Mouse (Mus musculus): ENCODE data around the gene Gm15737. TPM values are rescaled to one million over a fixed set of nuclear protein-coding genes. Genes with fewer than 3 reads are reported as not detected.

Gm15737 gene
- polyA plus RNA-seq, 1 experiment, result not detected

DNA sequence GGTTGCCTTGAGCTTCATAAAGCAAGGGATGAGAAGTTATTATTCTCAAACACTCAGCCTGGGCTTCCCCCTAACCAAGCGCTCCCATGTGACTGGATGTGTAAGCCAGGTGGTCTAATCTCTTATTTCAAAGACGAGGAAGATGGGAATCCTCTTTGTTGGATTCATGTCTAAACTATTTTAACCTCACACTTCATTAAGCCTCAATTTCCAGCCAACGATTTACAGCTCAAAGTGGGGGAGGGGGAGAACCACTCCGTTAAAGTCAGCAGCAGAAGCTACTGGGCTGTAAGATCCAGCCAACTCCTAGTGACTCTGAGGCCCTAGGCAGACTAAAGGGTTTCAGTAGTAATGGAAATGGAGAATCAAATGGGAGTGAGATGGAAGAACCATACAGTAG lies 2.7 kb downstream of the Gm15737 start:
- Histone ChIP-seq H3K4me1 (ENCODE audit: control insufficient read depth, insufficient read depth, insufficient read length) (no peaks in the 10 kb centered on the region), H3K4me3 (ENCODE audit: extremely low read depth, insufficient read depth, insufficient read length) (no peak overlapping the region), H3K36me3 (ENCODE audit: control insufficient read depth, insufficient read depth, low read length) (no peaks in the 10 kb centered on the region), H3K27ac (ENCODE audit: insufficient read depth, low read length) (no peak overlapping the region), H3K27me3 (ENCODE audit: control insufficient read depth, insufficient read depth, low read length) (no peaks in the 10 kb centered on the region)
- TF ChIP-seq CTCF (IDR thresholded peaks at IDR 0.05; ENCODE audit: extremely low read depth, insufficient read depth, insufficient read length, insufficient replicate concordance), result no peak
- no peak for TF ChIP-seq POLR2A (IDR thresholded peaks at IDR 0.05; ENCODE audit: low read depth, low read length)
- no peak for DNase-seq (ENCODE audit: low read depth in 1 of 2, low spot score in 2 of 2)
- 80% methylated on average over 4 of the region's 4 CpGs for WGBS

GRCm38 (mm10) chr6:92872766-92873165 lies 3.6 kb downstream of the Gm15737 start:
- no peak for DNase-seq (ENCODE audit: low read depth in 1 of 2, low spot score in 2 of 2)
- H3K36me3 ChIP-seq (ENCODE audit: control insufficient read depth, insufficient read depth, low read length), result no peaks in the 10 kb centered on the region
- no peak overlapping the region for H3K4me3 ChIP-seq (ENCODE audit: extremely low read depth, insufficient read depth, insufficient read length)
- WGBS, result 77% methylated on average over 10 of the region's 10 CpGs
- no peaks in the 10 kb centered on the region for H3K4me1 ChIP-seq (ENCODE audit: control insufficient read depth, insufficient read depth, insufficient read length)
- TF ChIP-seq CTCF (IDR thresholded peaks at IDR 0.05; ENCODE audit: extremely low read depth, insufficient read depth, insufficient read length, insufficient replicate concordance) (no peak), POLR2A (IDR thresholded peaks at IDR 0.05; ENCODE audit: low read depth, low read length) (no peak)
- no peaks in the 10 kb centered on the region for H3K27me3 ChIP-seq (ENCODE audit: control insufficient read depth, insufficient read depth, low read length)
- H3K27ac ChIP-seq (ENCODE audit: insufficient read depth, low read length), result no peak overlapping the region

DNA sequence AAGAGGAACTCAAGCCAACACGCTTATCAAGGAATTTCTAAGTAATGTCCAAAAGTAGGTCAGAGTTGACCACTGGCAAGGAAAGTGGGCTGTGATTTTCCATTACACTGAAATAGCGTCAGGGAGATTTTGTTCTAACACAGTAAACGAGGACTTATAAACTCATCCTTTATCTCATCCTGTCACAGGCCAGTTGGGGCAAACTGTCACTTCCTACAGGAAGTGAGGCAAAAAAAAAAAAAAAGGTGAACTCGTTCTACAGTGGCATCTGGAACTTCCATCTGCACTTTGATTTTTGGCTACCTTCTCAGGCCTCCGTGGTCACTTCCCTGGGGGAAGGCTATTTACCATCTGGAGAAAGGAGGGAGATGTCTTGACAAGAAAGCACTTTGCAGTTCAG lies 5.7 kb downstream of the Gm15737 start:
- no peak for DNase-seq (ENCODE audit: low read depth in 1 of 2, low spot score in 2 of 2)
- no peak overlapping the region for H3K27ac ChIP-seq (ENCODE audit: insufficient read depth, low read length)
- H3K36me3 ChIP-seq (ENCODE audit: control insufficient read depth, insufficient read depth, low read length), result no peaks in the 10 kb centered on the region
- H3K27me3 ChIP-seq (ENCODE audit: control insufficient read depth, insufficient read depth, low read length), result no peaks in the 10 kb centered on the region
- H3K4me1 ChIP-seq (ENCODE audit: control insufficient read depth, insufficient read depth, insufficient read length), result no peaks in the 10 kb centered on the region
- WGBS, result 5% methylated on average over 5 of the region's 5 CpGs
- TF ChIP-seq CTCF (IDR thresholded peaks at IDR 0.05; ENCODE audit: extremely low read depth, insufficient read depth, insufficient read length, insufficient replicate concordance) (no peak), POLR2A (IDR thresholded peaks at IDR 0.05; ENCODE audit: low read depth, low read length) (no peak)
- no peak overlapping the region for H3K4me3 ChIP-seq (ENCODE audit: extremely low read depth, insufficient read depth, insufficient read length)

DNA sequence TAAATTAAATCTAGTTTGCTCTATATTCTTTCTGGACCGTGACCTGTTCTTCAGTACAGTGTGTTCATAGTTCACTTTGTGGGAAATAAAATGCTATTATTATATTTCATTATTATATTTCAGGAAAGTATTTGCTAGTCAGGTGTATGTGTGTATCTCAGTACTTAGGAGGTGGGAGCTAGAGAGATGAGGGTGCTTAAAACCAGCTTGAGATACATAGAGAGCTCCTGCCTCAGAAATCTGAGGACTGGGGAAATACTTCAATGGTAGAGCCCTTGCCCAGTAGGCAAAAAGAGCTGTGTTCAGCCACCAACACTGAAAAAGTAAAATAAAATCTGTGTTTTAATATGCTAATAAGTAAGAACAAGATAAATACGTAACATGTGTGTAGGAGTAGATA lies 6.2 kb downstream of the Gm15737 start:
- Histone ChIP-seq H3K27me3 (ENCODE audit: control insufficient read depth, insufficient read depth, low read length) (no peaks in the 10 kb centered on the region), H3K27ac (ENCODE audit: insufficient read depth, low read length) (no peak overlapping the region), H3K4me1 (ENCODE audit: control insufficient read depth, insufficient read depth, insufficient read length) (no peaks in the 10 kb centered on the region), H3K36me3 (ENCODE audit: control insufficient read depth, insufficient read depth, low read length) (no peaks in the 10 kb centered on the region), H3K4me3 (ENCODE audit: extremely low read depth, insufficient read depth, insufficient read length) (no peak overlapping the region)
- no peak for TF ChIP-seq CTCF (IDR thresholded peaks at IDR 0.05; ENCODE audit: extremely low read depth, insufficient read depth, insufficient read length, insufficient replicate concordance)
- TF ChIP-seq POLR2A (IDR thresholded peaks at IDR 0.05; ENCODE audit: low read depth, low read length), result no peak
- no peak for DNase-seq (ENCODE audit: low read depth in 1 of 2, low spot score in 2 of 2)
- WGBS, result 82% methylated on average over 2 of the region's 2 CpGs

GRCm38 (mm10) chr6:92876121-92876520 lies 7.0 kb downstream of the Gm15737 start:
- Histone ChIP-seq H3K36me3 (ENCODE audit: control insufficient read depth, insufficient read depth, low read length) (no peaks in the 10 kb centered on the region), H3K27me3 (ENCODE audit: control insufficient read depth, insufficient read depth, low read length) (no peaks in the 10 kb centered on the region), H3K4me3 (ENCODE audit: extremely low read depth, insufficient read depth, insufficient read length) (no peak overlapping the region), H3K4me1 (ENCODE audit: control insufficient read depth, insufficient read depth, insufficient read length) (no peaks in the 10 kb centered on the region), H3K27ac (ENCODE audit: insufficient read depth, low read length) (no peak overlapping the region)
- no peak for DNase-seq (ENCODE audit: low read depth in 1 of 2, low spot score in 2 of 2)
- TF ChIP-seq POLR2A (IDR thresholded peaks at IDR 0.05; ENCODE audit: low read depth, low read length) (no peak), CTCF (IDR thresholded peaks at IDR 0.05; ENCODE audit: extremely low read depth, insufficient read depth, insufficient read length, insufficient replicate concordance) (no peak)
- WGBS, result 34% methylated on average over 5 of the region's 5 CpGs

DNA sequence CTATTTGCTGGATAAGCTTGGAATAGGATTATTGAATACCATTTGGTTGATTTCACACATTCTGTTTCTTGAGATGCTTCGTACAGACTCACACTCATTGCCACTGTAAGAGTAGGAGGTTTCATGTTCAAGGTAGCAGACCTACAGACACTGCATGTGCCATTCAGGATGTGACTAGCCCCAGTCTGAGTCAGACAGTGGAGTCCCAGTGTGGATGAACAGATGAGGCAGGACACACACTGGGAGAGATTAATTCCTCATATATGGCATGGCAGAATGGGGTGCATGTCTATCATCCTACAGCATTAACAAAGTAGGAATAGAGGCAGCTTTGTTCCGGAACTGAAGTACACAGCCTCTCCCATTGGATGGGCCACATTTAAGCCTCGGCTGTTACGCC lies 8.1 kb downstream of the Gm15737 start:
- DNase-seq (ENCODE audit: low read depth in 1 of 2, low spot score in 2 of 2), result no peak
- TF ChIP-seq CTCF (IDR thresholded peaks at IDR 0.05; ENCODE audit: extremely low read depth, insufficient read depth, insufficient read length, insufficient replicate concordance) (no peak), POLR2A (IDR thresholded peaks at IDR 0.05; ENCODE audit: low read depth, low read length) (no peak)
- Histone ChIP-seq H3K4me3 (ENCODE audit: extremely low read depth, insufficient read depth, insufficient read length) (no peak overlapping the region), H3K27me3 (ENCODE audit: control insufficient read depth, insufficient read depth, low read length) (no peaks in the 10 kb centered on the region), H3K27ac (ENCODE audit: insufficient read depth, low read length) (no peak overlapping the region), H3K36me3 (ENCODE audit: control insufficient read depth, insufficient read depth, low read length) (no peaks in the 10 kb centered on the region), H3K4me1 (ENCODE audit: control insufficient read depth, insufficient read depth, insufficient read length) (no peaks in the 10 kb centered on the region)
- WGBS, result 88% methylated on average over 4 of the region's 4 CpGs

- TF ChIP-seq CTCF (IDR thresholded peaks at IDR 0.05; ENCODE audit: extremely low read depth, insufficient read depth, insufficient read length, insufficient replicate concordance), result no peak
- no peak for TF ChIP-seq POLR2A (IDR thresholded peaks at IDR 0.05; ENCODE audit: low read depth, low read length)
- Histone ChIP-seq H3K4me1 (ENCODE audit: control insufficient read depth, insufficient read depth, insufficient read length) (no peaks in the 10 kb centered on the region), H3K27me3 (ENCODE audit: control insufficient read depth, insufficient read depth, low read length) (no peaks in the 10 kb centered on the region), H3K4me3 (ENCODE audit: extremely low read depth, insufficient read depth, insufficient read length) (no peak overlapping the region), H3K36me3 (ENCODE audit: control insufficient read depth, insufficient read depth, low read length) (no peaks in the 10 kb centered on the region), H3K27ac (ENCODE audit: insufficient read depth, low read length) (no peak overlapping the region)
- no peak for DNase-seq (ENCODE audit: low read depth in 1 of 2, low spot score in 2 of 2)
- WGBS, result 89% methylated on average over 5 of the region's 5 CpGs
These were observed 9.6 kb downstream of the Gm15737 start for GRCm38 (mm10) chr6:92878771-92879170.
